Mouse (Mus musculus) lung, embryonic 16.5 days (tissue): ENCODE data around the gene Lhx1. TPM values are rescaled to one million over a fixed set of nuclear protein-coding genes. Genes with fewer than 3 reads are reported as not detected.

ENCODE experiments used
- ATAC-seq: fragments of 200-750 bp; cut with Nextera tagmentation; 2 replicates; pipeline ENCODE4 v1.8.0; 2017; ENCODE audit warnings: low read depth, mild to moderate bottlenecking, moderate library complexity
- H3K27ac ChIP-seq: fragments of 300-500 bp; sonication (generic); 2 replicates; pipeline ENCODE4 v1.5.1; 2014; ENCODE audit warnings: mild to moderate bottlenecking, control low read depth, low read length
- H3K27me3 ChIP-seq: fragments of 300-500 bp; sonication (generic); 2 replicates; pipeline ENCODE4 v1.6.1; 2014; ENCODE audit warnings: low read depth, low read length, mixed read lengths; ENCODE audit not compliant: control insufficient read depth, insufficient read depth
- H3K36me3 ChIP-seq: fragments of 300-500 bp; sonication (generic); 2 replicates; pipeline ENCODE4 v1.6.1; 2014; ENCODE audit warnings: low read length; ENCODE audit not compliant: control insufficient read depth, insufficient read depth
- H3K4me1 ChIP-seq: fragments of 300-500 bp; sonication (generic); replicated peaks from 2 replicates; pipeline ENCODE4 v1.6.1; 2014; ENCODE audit warnings: low read length, mixed read lengths; ENCODE audit not compliant: control insufficient read depth, insufficient read depth
- H3K4me2 ChIP-seq: fragments of 300-500 bp; sonication (generic); 2 replicates; pipeline ENCODE4 v1.6.1; 2014; ENCODE audit warnings: low read depth, low read length, control low read depth
- H3K4me3 ChIP-seq: fragments of 300-500 bp; sonication (generic); 2 replicates; pipeline ENCODE4 v1.5.1; 2014; ENCODE audit warnings: mild to moderate bottlenecking, low read length, control low read depth
- H3K9ac ChIP-seq: fragments of 300-500 bp; sonication (generic); 2 replicates; pipeline ENCODE4 v1.6.1; 2014; ENCODE audit warnings: low read length, control low read depth
- H3K9me3 ChIP-seq: fragments of 300-500 bp; sonication (generic); 2 replicates; pipeline ENCODE4 v1.6.1; 2016; ENCODE audit warnings: low read length; ENCODE audit not compliant: control insufficient read depth
- WGBS: fragments of 180-500 bp; shearing (Covaris S2); extraction: QIAGEN DNeasy Blood & Tissue Kit; methylation state at CpG from one replicate; pipeline ENCODE4 v1.1.7; 2014; 5-methylcytosine and 5-hydroxymethylcytosine counted together
- polyA plus RNA-seq: library from polyadenylated mRNA; unstranded; fragments of >200 nt; fragmentation: Nextera tagmentation; extraction: Ambion mirVana; gene quantifications from 2 replicates; pipeline ENCODE4 v1.2.1, GENCODE M21; 2015

The Lhx1 gene
- 0.06 TPM in 1 of 2 replicates, not detected in the other for polyA plus RNA-seq

GRCm38 (mm10) chr11:84525421-84526274 is at the start of gene Lhx1:
TSS of gene Lhx1 (minus strand) at chr11:84525535.
- Histone ChIP-seq H3K4me3 (peak within 1 kb of the TSS; percentile 56), H3K4me2 (peak within 1 kb of the TSS; percentile 86), H3K27ac (no peak within 1 kb of the TSS), H3K4me1 (peaks cover 39% of the 10 kb centered on the region), H3K9ac (peak within 1 kb of the TSS; percentile 31; the same call in 1 of the 2 replicates), H3K36me3 (no peaks in the 10 kb centered on the region), H3K27me3 (peaks cover 99% of the 10 kb centered on the region), H3K9me3 (no peaks in the 10 kb centered on the region; the same call in 1 of the 2 replicates)
- ATAC-seq: peak; percentile 44; the same call in 1 of the 2 replicates
- under 1% methylated on average over 64 of the region's 64 CpGs for WGBS

- H3K4me3 ChIP-seq: no peak overlapping the region
- H3K9me3 ChIP-seq: no peaks in the 10 kb centered on the region
- 43% methylated on average over 8 of the region's 8 CpGs for WGBS
- no peak overlapping the region for H3K9ac ChIP-seq
- no peak overlapping the region for H3K4me2 ChIP-seq
- ATAC-seq: no peak
- no peak overlapping the region for H3K27ac ChIP-seq
- 0 out of 2 replicates have a peak, but pooled peaks cover 2% of the 10 kb centered on the region for H3K4me1 ChIP-seq
- H3K36me3 ChIP-seq: no peaks in the 10 kb centered on the region
- H3K27me3 ChIP-seq: no peaks in the 10 kb centered on the region
These were observed 49.5 kb upstream of the Lhx1 start for GRCm38 (mm10) chr11:84574834-84575233.

GRCm38 (mm10) chr11:84573637-84574036 is 48.3 kb upstream of the Lhx1 start:
- Histone ChIP-seq H3K4me2 (no peak overlapping the region), H3K4me3 (no peak overlapping the region), H3K9ac (no peak overlapping the region), H3K4me1 (0 out of 2 replicates have a peak, but pooled peaks cover 2% of the 10 kb centered on the region), H3K27me3 (no peaks in the 10 kb centered on the region), H3K36me3 (no peaks in the 10 kb centered on the region), H3K27ac (no peak overlapping the region), H3K9me3 (no peaks in the 10 kb centered on the region)
- no peak for ATAC-seq
- WGBS: 67% methylated on average over 8 of the region's 8 CpGs

- Histone ChIP-seq H3K9me3 (no peaks in the 10 kb centered on the region), H3K4me1 (0 out of 2 replicates have a peak, but pooled peaks cover 2% of the 10 kb centered on the region), H3K9ac (no peak overlapping the region), H3K4me3 (no peak overlapping the region), H3K36me3 (no peaks in the 10 kb centered on the region), H3K4me2 (no peak overlapping the region), H3K27ac (no peak overlapping the region), H3K27me3 (no peaks in the 10 kb centered on the region; the same call in 1 of the 2 replicates)
- WGBS: 48% methylated on average over 5 of the region's 5 CpGs
- ATAC-seq: no peak
These were observed 45.5 kb upstream of the Lhx1 start for GRCm38 (mm10) chr11:84570812-84571211.

DNA sequence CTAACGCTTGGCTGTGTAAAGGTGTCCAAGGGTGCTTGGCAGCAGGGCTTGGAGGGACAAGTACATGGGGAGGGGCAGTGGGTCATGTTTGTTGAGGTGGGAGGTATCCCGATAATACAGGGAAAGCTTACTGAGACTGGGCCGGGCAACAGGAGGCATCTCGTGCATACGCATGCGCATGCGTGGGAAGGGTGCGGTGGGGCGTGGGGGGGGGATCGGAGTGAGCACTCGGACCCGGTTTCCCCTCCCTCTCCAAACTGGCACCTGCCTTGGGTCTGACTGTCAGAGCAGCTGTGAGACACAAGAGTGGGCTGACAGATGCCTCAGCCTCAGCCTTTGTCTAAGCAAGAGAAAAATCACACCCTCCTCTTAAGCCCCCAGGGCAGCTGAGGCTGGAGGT is 45.1 kb upstream of the Lhx1 start:
- WGBS: 47% methylated on average over 12 of the region's 12 CpGs
- Histone ChIP-seq H3K9me3 (no peaks in the 10 kb centered on the region), H3K36me3 (no peaks in the 10 kb centered on the region), H3K4me1 (0 out of 2 replicates have a peak, but pooled peaks cover 2% of the 10 kb centered on the region), H3K27me3 (no peaks in the 10 kb centered on the region; the same call in 1 of the 2 replicates), H3K4me2 (no peak overlapping the region), H3K4me3 (no peak overlapping the region), H3K9ac (no peak overlapping the region), H3K27ac (no peak overlapping the region)
- ATAC-seq: no peak

- Histone ChIP-seq H3K9me3 (no peaks in the 10 kb centered on the region), H3K27ac (no peak overlapping the region), H3K9ac (no peak overlapping the region), H3K4me1 (0 out of 2 replicates have a peak, but pooled peaks cover 2% of the 10 kb centered on the region), H3K27me3 (no peaks in the 10 kb centered on the region; the same call in 1 of the 2 replicates), H3K4me3 (no peak overlapping the region), H3K4me2 (no peak overlapping the region), H3K36me3 (no peaks in the 10 kb centered on the region)
- WGBS: 50% methylated on average over 7 of the region's 8 CpGs
- ATAC-seq: no peak
These were observed 43.9 kb upstream of the Lhx1 start for GRCm38 (mm10) chr11:84569052-84569751.

- H3K27me3 ChIP-seq: no peaks in the 10 kb centered on the region; the same call in 1 of the 2 replicates
- H3K4me3 ChIP-seq: no peak overlapping the region
- H3K4me1 ChIP-seq: 0 out of 2 replicates have a peak, but pooled peaks cover 2% of the 10 kb centered on the region
- no peaks in the 10 kb centered on the region for H3K36me3 ChIP-seq
- H3K9me3 ChIP-seq: no peaks in the 10 kb centered on the region
- WGBS: 12% methylated on average over 5 of the region's 5 CpGs
- H3K9ac ChIP-seq: no peak overlapping the region
- no peak overlapping the region for H3K27ac ChIP-seq
- H3K4me2 ChIP-seq: no peak overlapping the region
- ATAC-seq: no peak
These were observed 43.1 kb upstream of the Lhx1 start for GRCm38 (mm10) chr11:84568482-84568881.

DNA sequence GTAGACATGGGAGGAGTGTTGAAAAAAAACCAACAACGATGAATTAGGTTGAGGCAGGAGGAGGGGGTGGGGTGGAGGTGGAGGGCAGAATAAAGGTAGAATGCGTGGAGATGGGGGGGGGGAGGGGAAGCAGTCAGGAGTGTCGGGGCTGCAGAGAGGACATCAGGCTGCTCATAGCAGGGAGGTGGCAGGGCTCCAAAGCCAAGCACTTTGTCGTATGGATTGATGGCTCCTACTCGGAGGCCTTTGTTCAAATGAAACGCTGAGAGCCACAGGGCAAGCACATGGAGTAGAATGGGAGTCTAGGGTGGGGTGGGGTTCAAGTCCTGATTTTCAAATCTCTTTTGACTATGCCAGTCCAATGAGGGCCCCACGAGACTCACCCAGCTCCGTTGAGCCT is 41.4 kb upstream of the Lhx1 start:
- no peaks in the 10 kb centered on the region; the same call in 1 of the 2 replicates for H3K27me3 ChIP-seq
- WGBS: 34% methylated on average over 8 of the region's 8 CpGs
- no peak overlapping the region for H3K27ac ChIP-seq
- H3K4me3 ChIP-seq: no peak overlapping the region
- no peaks in the 10 kb centered on the region for H3K9me3 ChIP-seq
- no peak for ATAC-seq
- no peak overlapping the region for H3K4me2 ChIP-seq
- no peak overlapping the region for H3K9ac ChIP-seq
- H3K36me3 ChIP-seq: no peaks in the 10 kb centered on the region
- 0 out of 2 replicates have a peak, but pooled peaks cover 2% of the 10 kb centered on the region for H3K4me1 ChIP-seq

- Histone ChIP-seq H3K4me2 (no peak overlapping the region), H3K27ac (no peak overlapping the region)
- ATAC-seq: peak; percentile 67; the same call in 1 of the 2 replicates
These were observed 39.9 kb upstream of the Lhx1 start for GRCm38 (mm10) chr11:84565224-84565623.

More at GRCm38 (mm10) chr11:84565224-84565623, 39.9 kb upstream of the Lhx1 start:
- H3K4me1 ChIP-seq: 0 out of 2 replicates have a peak, but pooled peaks cover 1% of the 10 kb centered on the region
- WGBS: 81% methylated on average over 3 of the region's 3 CpGs
- no peak overlapping the region for H3K9ac ChIP-seq
- H3K27me3 ChIP-seq: no peaks in the 10 kb centered on the region; the same call in 1 of the 2 replicates
- H3K36me3 ChIP-seq: no peaks in the 10 kb centered on the region
- no peak overlapping the region for H3K4me3 ChIP-seq
- H3K9me3 ChIP-seq: no peaks in the 10 kb centered on the region
